8 mouse cellular contexts compared by ENCODE assay signal in genomic region chr16:92465226-92465625, GRCm38 (mm10). TPM values are rescaled to one million over a fixed set of nuclear protein-coding genes. Genes with fewer than 3 reads are reported as not detected.
A peak's percentile ranks its signal among the peaks of the same experiment; 100 is the strongest.
DNase-seq lines count a peak whose midpoint lies in the region; ATAC-seq and TF ChIP-seq lines count a peak whose summit lies in the region.

No protein-coding gene starts in this region.

- H3K27me3 ChIP-seq in hindbrain, embryonic 16.5 days (replicated peaks; ENCODE audit: control insufficient read depth, insufficient read depth, low read length): no peaks in the 10 kb centered on the region
- H3K27me3 ChIP-seq in neural tube, embryonic 12.5 days (replicated peaks): no peaks in the 10 kb centered on the region

- TF ChIP-seq POLR2A in brain, embryonic 14.5 days (IDR thresholded peaks at IDR 0.05; ENCODE audit: borderline replicate concordance, extremely low read depth, insufficient read depth, insufficient read length, poor library complexity, severe bottlenecking): no peak

- peak overlapping the region; percentile 89 for H3K27ac ChIP-seq in left cerebral cortex, adult 2 months
- peak overlapping the region; percentile 90 for H3K27ac ChIP-seq in hindbrain, embryonic 16.5 days (ENCODE audit: low read depth, low read length)
- H3K27ac ChIP-seq in neural tube, embryonic 12.5 days: no peak overlapping the region

- no peak for ATAC-seq in hindbrain, embryonic 16.5 days
- no peak for ATAC-seq in neural tube, embryonic 12.5 days (ENCODE audit: low FRiP score, low read depth)

- peak overlapping the region; percentile 86 for H3K4me3 ChIP-seq in left cerebral cortex, adult 2 months
- H3K4me3 ChIP-seq in hindbrain, embryonic 16.5 days (ENCODE audit: low read length): peak overlapping the region; percentile 93
- peak overlapping the region; percentile 84 for H3K4me3 ChIP-seq in neural tube, embryonic 12.5 days

- WGBS in hindbrain, embryonic 16.5 days: 5% methylated on average over 10 of the region's 10 CpGs
- WGBS in neural tube, embryonic 12.5 days: 11% methylated on average over 10 of the region's 10 CpGs

- no peaks in the 10 kb centered on the region for H3K36me3 ChIP-seq in hindbrain, embryonic 16.5 days (ENCODE audit: control insufficient read depth, insufficient read depth, low read length)
- H3K36me3 ChIP-seq in neural tube, embryonic 12.5 days: no peaks in the 10 kb centered on the region

- intact Hi-C loops in left cerebral cortex, adult 2 months (cut with DNase I): no loop called here
- intact Hi-C loops in left cerebral cortex, postnatal 4 days (cut with DNase I): no loop called here

- no peak for DNase-seq in left cerebral cortex, adult 2 months (ENCODE audit: extremely low spot score in 1 of 2, low spot score in 2 of 2)
- DNase-seq in left cerebral cortex, postnatal 4 days: no peak
- peak; percentile 45 for DNase-seq in brain, embryonic 14.5 days (ENCODE audit: low read depth)
- DNase-seq in frontal cortex, postnatal 14 days (ENCODE audit: low spot score in 2 of 2): no peak
- no peak for DNase-seq in cerebellum, postnatal 14 days
- no peak for DNase-seq in kidney, adult 8-10 months

- TF ChIP-seq CTCF in left cerebral cortex, adult 2 months (IDR thresholded peaks at IDR 0.05): no peak
- no peak for TF ChIP-seq CTCF in brain, embryonic 14.5 days (IDR thresholded peaks at IDR 0.05; ENCODE audit: borderline replicate concordance, extremely low read depth, insufficient read depth, insufficient read length)

- H3K9ac ChIP-seq in hindbrain, embryonic 16.5 days (ENCODE audit: low read depth, low read length): peak overlapping the region; percentile 90
- H3K9ac ChIP-seq in neural tube, embryonic 12.5 days: peak overlapping the region; percentile 82; the same call in 1 of the 2 replicates

- H3K9me3 ChIP-seq in hindbrain, embryonic 16.5 days (ENCODE audit: control insufficient read depth, low read length): no peaks in the 10 kb centered on the region
- H3K9me3 ChIP-seq in neural tube, embryonic 12.5 days: no peaks in the 10 kb centered on the region

- H3K4me2 ChIP-seq in hindbrain, embryonic 16.5 days (ENCODE audit: low read length): peak overlapping the region; percentile 65
- H3K4me2 ChIP-seq in neural tube, embryonic 12.5 days (replicated peaks): peak overlapping the region; percentile 86

- H3K4me1 ChIP-seq in hindbrain, embryonic 16.5 days (ENCODE audit: control insufficient read depth, insufficient read depth, low read depth, low read length): peaks cover 25% of the 10 kb centered on the region
- peaks cover 14% of the 10 kb centered on the region for H3K4me1 ChIP-seq in neural tube, embryonic 12.5 days

RNA-seq across cellular contexts. Expression of gene Rcan1, which starts 5.4 kb away (rescaled TPM):
- total RNA-seq in left cerebral cortex, adult 2 months (2021): 10 to 100 TPM; 57.0 to 63.6 TPM
- 10 to 100 TPM; 48.3 to 50.1 TPM for total RNA-seq in left cerebral cortex, postnatal 4 days (2021)
- polyA plus RNA-seq in brain, embryonic 14.5 days (2012; rRNA removed): 47.7 and 64.6 TPM in 2 replicates
- polyA plus RNA-seq in hindbrain, embryonic 16.5 days (2015; fragmentation: Nextera tagmentation; extraction: Ambion mirVana): 75.7 and 85.5 TPM in 2 replicates
- polyA plus RNA-seq in neural tube, embryonic 12.5 days (2016; fragmentation: Nextera tagmentation; extraction: Ambion mirVana): 47.1 and 48.6 TPM in 2 replicates

RNA-seq across cellular contexts. Expression of gene Clic6, which starts 20.3 kb away (rescaled TPM):
- 1 to 10 TPM; 1.7 to 2.6 TPM for total RNA-seq in left cerebral cortex, adult 2 months (2021)
- total RNA-seq in left cerebral cortex, postnatal 4 days (2021): 1 to 10 TPM in 1 of 2 experiments, under 1 TPM in 1; 0.44 to 1.1 TPM
- 6.1 and 14.3 TPM in 2 replicates for polyA plus RNA-seq in brain, embryonic 14.5 days (2012; rRNA removed)
- polyA plus RNA-seq in hindbrain, embryonic 16.5 days (2015; fragmentation: Nextera tagmentation; extraction: Ambion mirVana): 7.8 and 7.9 TPM in 2 replicates
- 0.59 and 0.66 TPM in 2 replicates for polyA plus RNA-seq in neural tube, embryonic 12.5 days (2016; fragmentation: Nextera tagmentation; extraction: Ambion mirVana)
